Mouse (Mus musculus) heart, adult 2 months (tissue): ENCODE measurements at regions not wholly inside any gene's neighbourhood (a gene's known extent, or its start where the extent isn't known, plus 50 kb on each side); places are given as distances from the start of the nearest gene placed in this dataset.

Experiments
- CTCF ChIP-seq: fragments of 200-600 bp; IDR thresholded peaks from 2 replicates; pipeline ENCODE4 v1.8.1; 2022; ENCODE audit warnings: antibody characterized with exemption, mild to moderate bottlenecking, moderate library complexity
- EP300 ChIP-seq: fragments of 200-500 bp; IDR thresholded peaks from 2 replicates; pipeline ENCODE4 v1.6.1; 2011; ENCODE audit warnings: low read depth, low read length, control low read depth; ENCODE audit not compliant: insufficient read depth

DNA sequence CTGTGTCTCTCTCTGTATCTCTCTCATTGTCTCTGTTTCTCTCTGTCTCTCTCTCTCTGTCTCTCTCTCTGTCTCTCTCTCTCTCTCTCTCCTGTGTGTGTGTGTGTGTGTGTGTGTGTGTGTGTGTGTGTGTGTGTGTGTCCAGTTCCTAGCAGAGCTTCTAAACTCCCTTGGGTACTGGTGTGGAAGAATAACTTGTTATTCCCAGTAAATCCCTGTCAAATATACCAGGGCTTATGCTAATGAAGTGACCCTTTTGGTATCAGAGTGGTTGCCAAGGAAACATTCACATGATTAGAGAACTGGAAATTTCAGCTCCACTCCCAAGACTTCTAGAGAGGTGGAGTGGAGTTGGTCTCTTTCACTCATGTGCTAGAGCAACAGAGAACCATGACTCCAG, 78.9 kb upstream of the Gm34302 start:
- TF ChIP-seq CTCF (no peak), EP300 (no peak)
